Mouse (Mus musculus): Measurements from ENCODE around the gene Zfp462. TPM values are rescaled to one million over a fixed set of nuclear protein-coding genes. Genes with fewer than 3 reads are reported as not detected.

The Zfp462 gene
- polyA plus RNA-seq, 1 experiment = 0.06 TPM

- TF ChIP-seq GATA1 (IDR thresholded peaks at IDR 0.05; ENCODE audit: borderline replicate concordance, low read length) (no peak), FLI1 (IDR thresholded peaks at IDR 0.05; ENCODE audit: low read length) (no peak)
- no peak overlapping the region for H3K4me3 ChIP-seq (replicated peaks)
- H3K36me3 ChIP-seq (replicated peaks; ENCODE audit: low read length) = no peaks in the 10 kb centered on the region
- H3K9me3 ChIP-seq = peaks cover 5% of the 10 kb centered on the region; the same call in 1 of the 2 replicates
- H3K4me1 ChIP-seq = peaks cover 5% of the 10 kb centered on the region; the same call in 1 of the 2 replicates
- H3K27me3 ChIP-seq (replicated peaks) = no peaks in the 10 kb centered on the region
Observed at GRCm38 (mm10) chr4:55121952-55122351, 177.1 kb downstream of the Zfp462 start.

- H3K36me3 ChIP-seq (replicated peaks; ENCODE audit: low read length) = no peaks in the 10 kb centered on the region
- no peak overlapping the region for H3K4me3 ChIP-seq (replicated peaks)
- TF ChIP-seq FLI1 (IDR thresholded peaks at IDR 0.05; ENCODE audit: low read length) (no peak), GATA1 (IDR thresholded peaks at IDR 0.05; ENCODE audit: borderline replicate concordance, low read length) (no peak)
- H3K9me3 ChIP-seq = peaks cover 10% of the 10 kb centered on the region; the same call in 1 of the 2 replicates
- H3K27me3 ChIP-seq (replicated peaks) = no peaks in the 10 kb centered on the region
- H3K4me1 ChIP-seq = no peaks in the 10 kb centered on the region
Observed at GRCm38 (mm10) chr4:55124126-55124525, 179.3 kb downstream of the Zfp462 start.

DNA sequence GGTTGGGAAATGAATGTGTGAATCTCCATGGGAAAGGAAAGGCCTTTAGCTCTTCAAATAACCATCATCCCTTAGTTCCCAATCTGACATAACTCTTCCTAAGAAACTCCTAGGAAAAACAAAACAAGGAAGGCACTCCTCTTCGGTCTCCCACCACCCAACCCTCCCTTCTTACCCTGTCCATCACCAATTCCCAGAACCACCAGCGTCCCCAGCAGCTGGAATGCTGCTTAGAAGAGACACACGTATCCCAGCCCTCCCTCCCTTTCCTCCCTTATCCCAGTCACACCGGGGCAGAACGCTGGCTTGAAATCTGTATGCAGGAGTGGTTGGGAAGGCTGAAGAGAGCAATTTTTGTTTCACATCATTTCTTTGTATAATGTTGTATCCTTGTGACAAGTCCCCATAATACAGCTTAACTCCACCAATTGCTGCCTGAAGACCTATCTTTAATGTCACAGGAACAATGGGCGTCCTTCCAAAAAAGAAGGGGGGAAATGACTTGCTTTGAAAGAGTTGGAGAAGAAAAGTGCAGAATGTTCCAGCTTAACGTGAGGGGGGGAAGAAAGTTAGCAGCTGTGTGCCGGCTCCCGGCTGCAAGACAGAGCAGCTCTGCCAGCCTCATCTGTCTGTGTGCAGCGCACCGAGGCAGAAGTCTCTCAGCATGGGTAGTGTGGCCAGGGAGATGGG lies 180.3 kb downstream of the Zfp462 start:
- no peaks in the 10 kb centered on the region for H3K27me3 ChIP-seq (replicated peaks)
- H3K4me1 ChIP-seq = no peaks in the 10 kb centered on the region
- peaks cover 10% of the 10 kb centered on the region; the same call in 1 of the 2 replicates for H3K9me3 ChIP-seq
- TF ChIP-seq GATA1 (IDR thresholded peaks at IDR 0.05; ENCODE audit: borderline replicate concordance, low read length) = no peak
- TF ChIP-seq FLI1 (IDR thresholded peaks at IDR 0.05; ENCODE audit: low read length) = no peak
- no peak overlapping the region for H3K4me3 ChIP-seq (replicated peaks)
- no peaks in the 10 kb centered on the region for H3K36me3 ChIP-seq (replicated peaks; ENCODE audit: low read length)

DNA sequence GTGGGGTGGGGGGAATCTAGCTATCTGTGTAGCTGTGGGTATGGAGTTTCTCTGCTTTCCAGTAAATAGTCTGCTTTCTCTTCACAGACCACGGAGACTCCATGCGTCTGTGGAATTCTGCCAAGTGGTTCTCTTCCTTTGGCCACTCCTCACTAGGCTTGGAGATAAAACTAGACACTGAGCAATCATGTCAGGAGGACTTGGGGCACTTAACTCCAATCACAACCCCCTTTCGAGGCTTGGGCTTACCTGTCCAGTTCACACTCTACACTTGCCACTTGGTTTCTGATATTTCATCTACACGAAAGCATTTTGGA lies 180.8 kb downstream of the Zfp462 start:
- H3K9me3 ChIP-seq = peaks cover 10% of the 10 kb centered on the region; the same call in 1 of the 2 replicates
- no peaks in the 10 kb centered on the region for H3K4me1 ChIP-seq
- no peak overlapping the region for H3K4me3 ChIP-seq (replicated peaks)
- H3K36me3 ChIP-seq (replicated peaks; ENCODE audit: low read length) = no peaks in the 10 kb centered on the region
- no peaks in the 10 kb centered on the region for H3K27me3 ChIP-seq (replicated peaks)
- TF ChIP-seq FLI1 (IDR thresholded peaks at IDR 0.05; ENCODE audit: low read length) = no peak
- no peak for TF ChIP-seq GATA1 (IDR thresholded peaks at IDR 0.05; ENCODE audit: borderline replicate concordance, low read length)

DNA sequence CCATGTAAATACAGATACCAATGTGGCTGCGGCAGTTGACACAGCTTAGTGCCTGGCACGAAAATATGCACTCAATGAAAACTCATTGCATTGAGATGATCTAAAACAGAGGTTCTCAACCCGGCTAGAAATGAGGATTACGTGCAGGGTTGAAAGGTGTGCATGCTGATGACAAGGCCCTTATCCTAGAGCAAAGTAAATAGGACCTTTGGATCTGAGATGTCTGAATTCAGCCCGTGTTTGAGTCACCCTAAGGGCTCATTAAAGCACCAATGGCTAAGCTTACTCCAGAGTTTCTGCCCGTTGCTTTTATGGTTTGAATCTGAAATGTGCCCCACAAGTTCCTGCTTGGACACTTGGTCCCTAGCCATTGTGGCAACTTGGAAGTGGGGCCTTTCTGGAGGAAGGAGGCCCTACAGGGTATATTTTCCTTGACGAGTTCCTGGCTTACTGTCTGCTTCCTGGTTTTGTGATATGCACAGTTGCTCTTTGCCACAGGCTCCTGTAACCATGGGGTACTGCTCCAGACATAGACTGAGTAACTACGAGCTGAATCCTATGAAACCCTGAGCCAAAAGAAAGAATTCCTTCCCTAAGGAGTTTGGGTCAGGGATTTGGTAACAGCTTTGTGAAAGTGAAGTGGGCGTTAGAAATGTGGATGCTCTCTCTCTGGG lies 182.5 kb downstream of the Zfp462 start:
- TF ChIP-seq FLI1 (IDR thresholded peaks at IDR 0.05; ENCODE audit: low read length) (no peak), GATA1 (IDR thresholded peaks at IDR 0.05; ENCODE audit: borderline replicate concordance, low read length) (no peak)
- H3K4me3 ChIP-seq (replicated peaks) = no peak overlapping the region
- no peaks in the 10 kb centered on the region for H3K36me3 ChIP-seq (replicated peaks; ENCODE audit: low read length)
- no peaks in the 10 kb centered on the region for H3K4me1 ChIP-seq
- no peaks in the 10 kb centered on the region for H3K27me3 ChIP-seq (replicated peaks)
- peaks cover 8% of the 10 kb centered on the region; the same call in 1 of the 2 replicates for H3K9me3 ChIP-seq

DNA sequence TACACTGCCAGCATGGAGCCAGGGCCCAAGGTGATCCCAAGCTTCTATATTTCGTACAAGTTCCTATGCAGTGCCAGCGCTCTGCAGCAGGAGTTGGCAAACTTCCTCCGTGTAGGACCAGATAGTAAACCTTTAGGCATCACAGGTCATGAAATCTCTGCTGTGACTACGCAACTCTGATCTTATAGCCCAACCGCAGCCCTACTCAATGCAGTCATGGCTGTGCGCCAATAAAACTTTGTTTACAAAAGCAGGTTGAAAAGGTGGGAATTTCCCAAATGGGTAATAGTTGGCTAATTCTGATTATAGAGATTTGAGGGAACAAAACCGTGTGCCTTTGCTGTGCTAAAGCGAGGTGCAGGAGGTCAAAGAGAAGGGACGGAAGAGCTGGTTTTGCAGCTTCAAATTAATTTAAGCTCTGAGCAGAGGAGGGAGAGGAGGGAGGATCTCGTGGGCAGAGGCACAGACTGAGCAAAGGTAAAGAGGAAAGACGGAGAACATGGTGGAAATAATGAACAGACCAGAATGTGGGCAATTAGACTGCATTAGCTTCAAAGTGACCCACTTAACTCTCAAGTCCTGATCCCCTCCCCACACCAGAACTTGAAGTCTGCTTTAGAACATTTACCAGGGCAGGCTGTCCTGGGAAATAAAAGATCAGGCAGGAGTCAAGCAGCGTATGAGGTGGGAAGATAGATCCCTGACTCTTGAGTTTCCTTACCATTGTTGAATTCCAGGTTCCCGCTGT lies 183.4 kb downstream of the Zfp462 start:
- H3K36me3 ChIP-seq (replicated peaks; ENCODE audit: low read length) = no peaks in the 10 kb centered on the region
- no peaks in the 10 kb centered on the region for H3K4me1 ChIP-seq
- TF ChIP-seq FLI1 (IDR thresholded peaks at IDR 0.05; ENCODE audit: low read length) (no peak), GATA1 (IDR thresholded peaks at IDR 0.05; ENCODE audit: borderline replicate concordance, low read length) (no peak)
- H3K9me3 ChIP-seq = peaks cover 12% of the 10 kb centered on the region; the same call in 1 of the 2 replicates
- no peak overlapping the region for H3K4me3 ChIP-seq (replicated peaks)
- no peaks in the 10 kb centered on the region for H3K27me3 ChIP-seq (replicated peaks)
